Mouse (Mus musculus) 3T3-L1 (cell line): ENCODE data around the gene Ube2g2.

Source experiments
- DNase-seq: peaks from one replicate; pipeline ENCODE4 v3.0.0-alpha.2; 2015; ENCODE audit warnings: low read depth, low spot score

Gene Ube2g2

DNA sequence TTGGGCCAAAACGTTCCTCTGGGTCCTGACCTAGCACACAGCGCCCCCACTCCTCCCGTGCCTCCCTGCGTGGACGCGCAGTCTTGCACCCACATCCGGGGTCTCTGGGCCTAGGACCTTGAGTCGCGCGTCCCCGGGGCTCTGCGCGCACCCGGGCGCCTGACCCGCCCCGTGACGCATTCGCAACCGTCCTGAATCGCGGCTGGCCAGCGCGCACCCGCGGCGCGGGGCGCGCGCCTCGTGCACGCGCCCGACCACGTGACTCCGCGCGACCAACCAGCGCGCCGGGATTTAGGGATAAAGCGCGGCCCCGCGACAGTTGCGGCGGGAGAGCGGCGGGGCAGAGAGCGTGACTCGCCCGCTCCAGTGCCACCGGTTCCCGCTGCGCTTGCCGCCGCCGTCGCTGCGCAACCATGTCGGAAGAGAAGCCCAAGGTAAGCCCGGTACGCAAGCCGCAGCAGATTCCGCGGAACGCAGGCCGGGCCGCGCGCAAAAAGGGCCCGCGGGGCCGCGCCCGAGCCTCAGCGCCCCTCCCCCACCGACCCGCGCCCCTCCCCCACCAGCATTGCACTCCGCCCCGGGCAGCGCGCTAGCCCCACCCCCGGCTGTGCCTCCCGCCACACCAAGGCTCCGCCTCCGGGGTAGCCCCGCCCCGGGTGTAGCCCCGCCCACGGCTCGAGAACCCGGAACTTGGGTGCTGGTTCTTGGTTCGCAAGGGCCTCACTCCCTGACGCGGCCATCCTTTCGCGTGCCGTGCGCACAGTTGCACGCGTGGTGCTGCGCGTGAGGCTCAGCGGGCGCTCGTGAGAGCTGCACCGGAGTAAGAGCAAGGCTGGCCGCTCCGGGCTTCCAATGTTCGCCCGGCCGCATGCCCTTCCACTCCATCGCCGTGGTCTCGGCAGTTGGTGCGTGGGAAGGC is 15.9 kb upstream of the Ube2g2 start, which contains the start of the genes Sumo3 and Gm49325:
Gene Sumo3 (plus strand): TSS at position 190 of the 919 bp plus-strand sequence.
Gene Gm49325 (plus strand): TSS at position 290 of the 919 bp plus-strand sequence.
- DNase-seq, result peak; percentile 87

DNA sequence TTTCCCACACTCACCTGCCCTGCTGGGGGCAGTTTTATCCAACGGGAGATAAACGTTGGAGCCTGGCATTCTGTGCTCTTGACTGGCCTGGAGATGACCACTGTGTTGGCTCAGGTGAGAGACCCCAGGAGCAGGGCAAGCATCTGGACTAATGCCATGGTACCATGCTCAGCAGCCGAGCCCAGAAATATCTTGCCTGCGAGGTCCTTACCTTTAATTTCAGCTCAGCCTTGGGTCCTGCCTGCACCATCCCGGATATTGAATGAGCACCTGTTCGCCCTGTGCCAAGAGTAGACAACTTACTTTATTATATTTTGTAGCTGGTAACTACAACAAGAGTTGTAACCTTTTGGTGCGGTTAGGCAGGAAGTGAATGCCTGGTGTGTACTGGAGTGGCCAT is 15.2 kb upstream of the Ube2g2 start:
- DNase-seq, result peak; percentile 34

DNA sequence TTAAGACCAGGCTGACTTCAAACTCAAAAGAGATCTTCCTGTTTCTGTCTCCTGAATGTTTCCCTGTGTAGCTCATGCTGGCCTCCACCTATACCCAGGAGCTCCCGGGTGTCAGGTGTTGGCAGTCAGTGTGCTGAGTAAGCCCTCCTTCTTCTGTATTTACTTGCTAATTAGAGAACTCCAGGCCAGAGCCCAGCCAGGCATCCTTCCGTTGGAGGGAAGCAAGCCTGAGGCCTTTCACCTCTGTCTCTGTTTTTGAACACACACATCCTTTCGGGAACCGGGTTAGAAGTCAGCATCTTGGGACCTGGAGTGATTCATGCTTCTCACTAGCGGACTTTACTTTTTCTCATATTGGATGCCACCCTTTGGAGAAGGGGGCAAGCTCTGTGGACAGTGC is 14.6 kb upstream of the Ube2g2 start:
- DNase-seq, result no peak

DNA sequence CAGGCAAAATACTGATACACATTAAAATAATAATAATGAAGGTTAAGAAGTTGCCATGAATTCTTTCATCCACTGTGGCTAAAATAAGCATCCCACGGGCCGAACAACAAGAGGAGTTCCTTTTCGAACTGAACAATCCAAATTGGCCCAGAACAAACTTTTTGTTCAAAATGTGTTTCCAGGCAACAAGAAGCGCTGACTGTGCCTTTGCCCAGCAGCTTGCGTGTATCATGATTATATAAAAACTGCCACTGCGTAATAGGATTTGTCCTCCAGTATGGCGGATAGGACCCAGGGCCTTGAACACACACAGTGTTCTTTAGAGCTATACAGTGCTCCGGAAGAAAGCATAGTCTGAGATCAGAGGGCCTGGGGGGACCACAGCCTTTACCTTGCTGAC is 13.5 kb upstream of the Ube2g2 start:
- DNase-seq, result no peak

DNA sequence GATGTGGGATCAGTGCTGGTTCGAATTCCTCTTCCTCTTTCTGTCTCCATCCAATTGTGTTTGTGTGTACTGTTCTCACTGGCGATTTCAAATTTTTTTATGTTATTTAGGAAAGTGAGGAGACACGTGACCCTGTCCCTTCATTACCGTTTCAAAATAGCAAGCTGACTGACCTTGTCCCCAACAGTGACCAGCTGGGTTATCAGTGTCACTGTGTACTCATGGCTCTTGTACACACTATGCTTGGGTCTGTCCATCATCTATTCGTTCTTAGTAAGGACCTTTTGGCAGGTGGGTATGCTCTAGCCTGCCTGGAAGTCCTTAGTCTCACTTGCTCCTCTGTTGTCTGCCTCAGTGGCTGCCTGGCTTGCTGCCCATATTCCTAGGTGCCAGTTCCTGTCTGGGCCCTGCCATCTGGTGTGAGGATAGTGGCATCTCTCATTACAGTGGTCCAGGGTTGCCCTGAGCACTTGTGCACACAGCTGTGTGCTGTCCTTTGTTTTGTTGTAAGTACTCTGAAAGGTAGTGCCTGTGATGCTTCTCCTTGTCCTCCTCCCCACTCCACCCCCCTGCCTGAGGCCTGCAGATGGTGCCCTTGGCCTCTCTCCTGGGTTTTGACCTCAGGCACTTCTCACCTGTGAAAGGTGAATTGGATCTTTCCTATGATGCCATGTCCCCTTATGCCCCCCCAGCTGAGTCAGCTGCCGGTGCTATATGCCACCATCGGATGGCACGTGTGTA is 11.7 kb upstream of the Ube2g2 start:
- DNase-seq, result no peak

DNA sequence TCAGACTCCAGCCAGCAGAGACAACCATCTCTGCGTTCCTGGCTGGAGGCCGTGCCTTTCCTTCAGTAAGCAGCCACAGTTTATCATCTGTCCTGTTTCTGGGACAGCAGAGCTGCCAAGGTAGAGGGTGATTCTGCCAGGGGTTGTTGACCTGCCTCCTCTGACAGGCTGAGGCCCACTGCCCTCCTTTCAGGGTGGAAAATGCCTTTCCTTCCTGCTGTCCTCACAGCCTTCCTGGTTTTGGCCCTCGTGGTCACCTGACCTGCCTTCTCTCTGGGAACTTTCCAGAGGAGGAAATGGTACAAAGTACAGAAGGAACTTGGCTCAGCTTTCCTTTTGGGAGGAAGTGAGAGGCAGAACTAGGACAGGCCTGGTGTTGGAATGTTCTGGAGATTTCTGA is 8.7 kb upstream of the Ube2g2 start:
- DNase-seq, result no peak

DNA sequence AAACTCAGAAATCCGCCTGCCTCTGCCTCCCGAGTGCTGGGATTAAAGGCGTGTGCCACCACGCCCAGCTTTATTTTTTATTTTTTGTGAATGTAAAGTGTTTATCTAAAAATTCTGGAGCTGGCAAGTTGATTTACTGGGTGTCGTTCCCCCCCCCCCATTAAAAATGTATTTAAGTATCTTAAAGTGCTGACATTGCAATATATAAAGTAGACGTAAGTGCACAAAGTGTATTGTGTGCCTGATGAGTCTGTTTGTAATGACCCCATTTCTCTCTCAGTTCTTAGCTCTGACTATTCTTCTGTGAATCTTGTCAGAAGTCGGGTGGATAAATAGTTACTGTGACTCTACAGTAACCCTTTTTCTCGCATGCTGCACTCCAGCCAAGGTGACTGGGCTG is 6.4 kb upstream of the Ube2g2 start:
- DNase-seq, result no peak

DNA sequence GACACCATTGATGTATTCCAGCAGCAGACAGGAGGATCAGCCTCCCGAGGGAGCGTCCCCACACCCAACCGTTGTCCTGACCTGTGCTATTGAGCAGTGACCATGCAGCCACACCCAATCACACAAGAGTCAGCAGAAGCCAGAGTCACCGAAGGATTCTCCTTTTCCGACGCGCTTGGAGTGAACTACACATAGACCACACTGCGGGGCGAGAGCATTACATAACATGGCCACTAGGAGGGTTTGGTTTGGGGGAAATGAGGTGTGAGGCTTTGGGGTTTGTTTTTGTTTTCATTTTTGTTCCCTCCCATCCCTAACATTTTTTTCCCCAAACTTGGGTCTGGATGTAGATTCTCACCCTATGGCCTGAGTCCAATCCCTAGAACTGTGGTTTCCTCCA is 5.9 kb upstream of the Ube2g2 start:
- no peak for DNase-seq

DNA sequence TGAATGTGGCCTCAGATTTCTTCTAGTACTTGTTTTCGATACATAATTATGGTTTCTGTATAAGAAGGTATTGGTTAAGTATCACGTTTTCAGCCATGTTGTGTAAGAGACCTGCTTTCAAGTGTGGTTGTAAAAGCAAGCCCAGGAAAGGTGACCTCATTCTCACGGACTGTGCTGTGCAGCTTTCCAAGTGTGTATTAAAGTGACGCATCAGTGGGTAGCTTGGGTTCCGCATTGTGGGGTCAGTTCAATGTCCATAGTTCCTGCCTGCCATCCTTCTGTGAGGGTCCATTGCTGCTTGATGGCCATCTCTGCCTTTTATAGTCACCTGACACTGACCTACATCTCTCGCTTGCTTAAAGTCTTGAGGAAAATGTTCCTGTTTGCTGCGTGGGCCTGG is 5.1 kb upstream of the Ube2g2 start:
- DNase-seq, result no peak

DNA sequence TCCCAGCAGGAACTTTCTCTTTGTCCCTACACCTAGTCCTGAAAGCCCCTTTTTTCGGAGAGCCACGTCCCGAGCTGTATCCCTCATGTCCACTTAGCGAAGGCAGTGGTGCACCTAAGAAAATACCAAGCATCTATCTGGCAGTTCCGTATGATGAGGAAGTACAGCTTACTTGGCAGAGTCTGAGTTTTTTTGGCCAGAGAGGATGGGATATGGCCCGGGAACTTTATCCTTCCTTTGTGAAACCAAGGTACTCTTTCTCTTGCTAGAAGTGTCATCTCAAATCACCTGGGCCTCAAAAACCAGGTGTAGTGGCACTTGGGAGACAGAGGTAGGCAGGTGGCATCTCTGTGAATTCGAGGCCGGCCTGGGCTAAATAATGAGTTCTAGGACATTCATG is 529 bp upstream of the Ube2g2 start:
- no peak for DNase-seq

DNA sequence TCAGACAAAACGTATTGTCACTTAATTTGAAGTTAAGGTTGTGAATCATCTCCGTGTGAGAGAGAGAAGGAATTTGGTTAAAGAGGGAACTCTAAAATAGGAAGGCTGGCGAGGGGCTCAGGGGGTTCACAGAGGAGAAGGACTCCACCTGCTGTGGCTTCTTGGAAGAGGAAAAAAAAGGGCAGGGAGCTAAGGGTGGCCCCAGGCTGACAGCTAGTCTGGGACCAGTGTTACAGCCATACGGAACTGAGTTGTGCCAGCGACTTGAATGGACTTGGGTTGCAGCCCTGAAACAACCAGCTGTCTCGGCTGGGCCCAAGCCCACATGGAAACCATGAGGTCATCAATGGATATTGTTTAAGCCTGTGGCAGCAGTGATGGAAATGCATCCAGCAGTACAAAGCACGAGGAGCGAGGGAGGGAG is 1.0 kb downstream of the Ube2g2 start:
- DNase-seq, result peak; percentile 78

DNA sequence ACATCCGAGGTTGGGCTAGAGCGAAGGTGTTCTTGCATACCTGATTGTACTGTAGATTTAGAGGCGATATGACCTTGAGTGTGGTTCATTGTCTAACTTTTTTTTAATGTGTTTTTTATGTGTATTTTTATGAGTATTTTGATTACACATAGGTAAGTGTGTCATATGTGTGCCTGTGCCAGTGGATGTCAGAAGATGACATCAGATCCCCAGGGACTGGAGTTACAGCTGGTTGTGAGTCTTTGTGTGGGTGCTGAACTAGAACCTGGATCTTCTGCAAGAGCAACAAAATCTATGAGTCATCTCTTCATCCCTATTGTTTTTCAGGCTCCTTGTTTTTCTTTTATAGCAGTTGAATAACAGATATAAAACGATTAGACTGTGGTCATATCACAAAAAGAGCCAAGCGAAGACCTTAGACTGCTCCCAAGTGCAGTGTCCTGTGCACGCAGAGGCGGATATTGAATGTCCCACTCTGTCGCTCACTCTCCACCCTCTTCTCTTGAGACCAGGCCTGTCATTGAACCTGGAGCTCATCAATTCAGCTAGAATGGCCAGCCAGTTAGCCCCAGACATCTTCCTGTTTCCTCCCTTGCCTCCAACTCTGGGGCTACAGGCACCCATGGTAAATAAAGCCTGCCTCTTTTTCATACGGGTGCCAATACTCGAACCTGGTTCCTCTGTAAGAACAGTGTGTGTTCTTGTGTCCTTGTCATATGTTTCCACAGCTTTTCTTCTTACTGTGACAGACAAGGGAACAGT is 1.7 kb downstream of the Ube2g2 start:
- DNase-seq, result peak; percentile 65

DNA sequence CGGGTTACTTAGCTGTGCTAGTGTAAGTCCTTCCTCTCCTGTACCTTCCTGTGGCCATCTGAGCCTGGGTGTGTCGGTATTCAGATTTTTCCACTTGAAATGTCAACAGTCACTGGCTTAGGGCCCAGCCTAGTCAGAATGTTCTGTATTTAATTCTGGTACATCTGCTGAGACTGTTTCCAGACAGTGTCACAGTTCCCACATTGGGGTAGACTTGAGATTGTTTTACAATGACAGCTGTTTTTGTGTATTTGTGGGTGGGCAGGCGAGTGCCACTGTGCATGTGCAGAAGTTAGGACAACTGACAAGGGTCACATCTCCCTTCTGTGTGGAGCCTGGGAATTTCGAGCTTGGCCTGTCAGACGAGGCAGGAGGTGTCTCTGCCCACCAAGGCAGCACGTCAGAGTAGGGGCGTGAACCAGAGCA is 2.5 kb downstream of the Ube2g2 start:
- DNase-seq, result peak; percentile 62

DNA sequence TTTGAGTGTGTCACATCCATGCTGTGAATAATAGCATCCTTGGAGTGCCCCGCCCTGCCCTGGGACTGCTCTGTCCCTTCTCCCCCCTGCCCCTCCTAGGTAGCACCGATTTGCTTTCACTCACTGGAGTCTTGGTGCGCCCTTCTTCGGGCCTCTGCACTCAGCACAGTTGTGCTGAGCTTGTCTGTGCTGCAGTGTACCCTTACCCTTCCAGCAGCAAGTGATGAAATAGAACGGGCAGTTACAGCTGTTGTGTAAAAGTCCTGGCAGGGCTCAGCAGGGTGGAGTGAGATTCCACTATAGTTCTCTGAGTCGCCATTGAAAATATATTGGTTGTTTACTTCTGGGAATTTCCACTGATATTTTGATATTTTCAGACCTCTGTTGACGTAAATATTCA is 4.0 kb downstream of the Ube2g2 start:
- no peak for DNase-seq

DNA sequence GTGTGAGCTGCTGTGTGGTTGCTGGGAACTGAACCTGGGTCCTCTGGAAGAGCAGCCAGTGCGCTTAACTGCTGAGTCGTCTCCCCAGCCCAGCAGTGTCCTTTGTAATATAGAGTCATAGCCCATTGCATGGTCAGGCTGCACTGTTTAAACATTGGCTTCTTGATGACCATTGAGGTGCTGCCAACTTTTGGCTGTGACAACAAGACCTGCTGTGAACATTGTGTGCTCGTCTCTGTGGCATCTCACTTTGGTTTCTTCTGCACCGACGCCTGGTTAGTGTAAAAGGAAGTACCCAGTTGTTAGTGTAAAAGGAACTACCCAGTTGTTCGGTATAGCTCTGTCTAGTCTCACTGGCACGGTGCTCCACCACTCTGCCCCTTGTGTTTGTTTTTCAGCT is 4.5 kb downstream of the Ube2g2 start:
- DNase-seq, result no peak

DNA sequence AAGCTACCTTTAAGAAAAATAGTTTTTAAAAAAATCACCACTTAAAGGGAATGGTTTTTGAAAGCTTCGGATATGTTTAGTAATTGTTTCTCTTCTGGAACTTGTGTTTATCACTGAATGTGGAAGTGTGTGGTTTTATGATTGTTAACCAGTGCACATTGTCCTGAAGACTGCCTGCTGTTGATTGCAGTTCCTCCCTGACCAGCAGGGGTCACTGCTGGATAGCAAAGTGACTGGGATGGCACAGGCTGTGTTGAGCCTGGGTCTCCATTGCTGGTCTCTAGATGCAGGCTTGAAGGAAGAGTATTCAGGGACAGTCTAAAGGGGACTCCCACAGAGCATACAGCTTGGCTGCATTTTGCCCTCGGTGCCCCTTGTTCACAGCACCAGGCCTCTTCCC is 5.4 kb downstream of the Ube2g2 start:
- peak; percentile 85 for DNase-seq

DNA sequence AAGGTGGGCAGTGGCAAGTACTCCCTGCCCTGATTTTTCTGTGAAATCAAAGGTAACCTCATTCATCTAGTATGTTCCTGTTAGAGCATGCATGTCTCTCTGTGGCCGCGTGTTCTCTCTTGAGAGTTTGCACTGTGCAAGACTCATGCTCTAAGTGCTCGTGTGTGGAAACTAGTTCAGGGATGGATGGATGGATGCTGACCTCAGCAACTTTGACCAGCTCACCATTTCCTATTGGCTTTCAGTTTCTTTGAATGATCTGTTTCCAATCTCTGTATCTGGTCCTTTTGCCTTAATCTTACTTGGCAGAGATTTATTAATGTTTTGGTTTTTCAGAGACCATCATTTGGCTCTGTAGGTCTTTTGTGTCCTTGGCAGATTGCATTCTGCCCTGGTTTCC is 7.1 kb downstream of the Ube2g2 start:
- DNase-seq, result no peak

DNA sequence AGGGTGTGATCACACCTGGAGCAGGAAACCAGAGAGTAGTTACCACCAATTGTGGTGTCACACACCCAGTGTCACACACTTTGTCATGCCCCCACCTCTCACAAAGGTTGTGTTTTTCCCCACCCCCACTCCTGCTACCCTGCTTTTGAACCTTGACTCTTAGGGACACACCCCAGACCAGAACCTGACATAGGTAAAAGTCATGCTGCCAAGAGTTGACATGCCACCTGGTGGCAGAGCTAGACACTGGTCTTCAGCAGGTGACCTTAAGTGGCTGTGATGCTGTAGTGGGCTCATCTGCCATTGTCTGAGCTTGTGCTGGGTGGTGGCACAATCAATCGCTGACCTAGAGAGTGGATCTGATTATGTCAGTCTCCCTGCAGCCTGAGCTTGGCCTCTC is 7.9 kb downstream of the Ube2g2 start:
- no peak for DNase-seq

DNA sequence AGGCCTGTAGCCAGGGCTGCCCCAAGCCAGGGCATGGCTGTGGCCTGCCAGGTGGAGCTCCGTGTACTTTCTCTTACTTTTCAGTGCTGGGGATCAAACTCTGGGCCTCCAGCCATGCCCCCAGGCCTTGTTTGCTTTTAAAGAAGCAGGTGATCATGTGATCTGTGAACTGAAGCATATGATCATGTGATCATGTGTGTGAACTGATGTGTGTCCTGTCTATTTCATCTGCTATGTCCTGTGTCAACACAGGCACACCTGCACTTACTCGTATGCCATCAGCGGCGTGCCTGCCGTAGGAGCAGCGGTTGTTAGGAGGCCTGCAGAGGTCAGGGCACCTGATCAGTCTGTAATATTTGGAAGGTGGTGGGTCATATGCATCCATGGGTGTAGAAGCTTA is 11.9 kb downstream of the Ube2g2 start:
- no peak for DNase-seq

DNA sequence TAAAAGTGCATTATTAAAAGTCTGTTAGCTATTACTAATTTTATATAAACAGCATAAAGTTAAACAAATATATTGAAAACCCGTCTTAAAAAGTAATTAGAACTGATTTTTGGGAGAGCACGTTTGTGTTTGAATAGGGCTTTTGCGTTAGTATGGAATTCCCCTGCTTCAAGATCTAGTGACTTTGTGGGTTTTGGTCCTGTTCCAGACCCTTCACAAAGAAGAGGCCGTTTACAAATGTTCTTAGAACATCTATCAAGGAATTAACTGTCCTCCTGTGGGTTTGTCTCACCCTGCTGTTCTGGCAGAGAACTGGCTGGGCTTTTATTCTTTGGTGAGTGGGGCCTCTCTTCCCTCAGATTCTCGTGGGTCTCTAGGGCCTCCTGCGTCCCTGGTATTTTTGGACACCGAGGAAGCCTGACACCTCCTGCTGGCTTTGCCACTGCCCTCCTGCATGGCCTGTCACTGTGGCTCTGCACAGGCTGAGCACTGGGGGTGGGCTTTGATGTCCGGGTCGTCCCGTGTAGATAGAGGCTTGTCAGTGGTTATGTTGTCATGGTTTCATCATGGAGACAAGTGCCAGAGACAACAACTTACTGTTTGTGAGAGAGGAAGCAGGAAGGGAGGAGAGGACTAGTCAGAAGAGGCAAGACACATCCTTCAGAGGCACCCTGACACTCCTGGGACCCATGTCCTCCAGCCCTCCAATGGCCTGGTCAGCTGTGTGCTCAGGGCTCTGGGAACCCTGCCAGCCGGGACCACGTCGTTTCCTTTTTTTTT is 12.6 kb downstream of the Ube2g2 start:
- peak; percentile 58 for DNase-seq

DNA sequence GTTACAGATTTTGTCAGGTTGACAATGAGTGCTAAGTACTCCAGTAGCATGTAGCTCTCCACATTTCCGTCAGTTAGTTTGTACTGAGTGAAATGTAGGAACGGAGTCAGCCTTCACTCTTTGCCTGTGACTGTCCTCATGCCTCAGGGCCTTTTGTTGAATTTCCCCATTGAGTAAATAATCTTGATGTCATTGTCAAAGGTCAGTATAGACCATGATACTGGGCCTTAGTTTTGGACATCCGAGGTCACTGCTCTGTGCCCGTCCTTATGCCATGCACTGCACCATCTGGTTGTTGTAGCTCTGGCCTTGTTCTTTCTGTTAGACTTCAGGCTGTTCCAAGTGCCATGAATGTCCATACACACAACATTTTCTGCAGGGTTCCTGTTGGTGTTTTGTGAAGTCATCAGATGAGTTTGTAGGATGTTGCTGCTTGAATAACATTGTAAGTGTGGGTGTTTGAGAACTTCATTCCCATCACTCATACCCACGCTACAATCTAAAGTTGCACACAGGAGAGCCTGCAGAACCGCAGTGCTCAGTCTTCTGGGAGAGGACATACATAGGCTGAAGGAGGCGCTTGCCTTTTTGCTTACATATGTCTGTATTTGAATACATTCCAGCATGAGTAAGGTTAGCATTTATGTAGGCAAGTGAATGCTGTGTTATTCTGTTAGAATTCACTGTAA is 14.3 kb downstream of the Ube2g2 start:
- no peak for DNase-seq
